Mouse (Mus musculus) CH12.LX (cell line): ENCODE measurements around the gene Pik3cb. TPM values are rescaled to one million over a fixed set of nuclear protein-coding genes. Genes with fewer than 3 reads are reported as not detected.

Experiments used
- DNase-seq: peaks from one replicate; pipeline ENCODE4 v3.0.0-alpha.2; 2013; ENCODE audit errors: extremely low read depth
- H3K27ac ChIP-seq: 2 replicates; pipeline ENCODE4 v1.5.1; 2012; ENCODE audit warnings: low read depth, mild to moderate bottlenecking, control low read depth, moderate library complexity; ENCODE audit not compliant: insufficient read depth
- H3K27me3 ChIP-seq: replicated peaks from 2 replicates; pipeline ENCODE3; 2012; ENCODE audit warnings: inconsistent platforms
- H3K36me3 ChIP-seq, 2 experiments: replicated peaks in 1 of 2; 2 replicates each; pipeline versions ENCODE3 to v1.6.1; 2012; ENCODE audit warnings: inconsistent platforms in 1 of 2, low read length in 1 of 2, mild to moderate bottlenecking in 1 of 2, mixed read lengths in 1 of 2, moderate library complexity in 1 of 2; ENCODE audit not compliant: control insufficient read depth in 1 of 2, insufficient read depth in 1 of 2
- H3K4me1 ChIP-seq, 2 experiments: 2 replicates each; pipeline ENCODE4 v1.6.1; 2012; ENCODE audit warnings: inconsistent platforms in 1 of 2, moderate library complexity in 1 of 2; ENCODE audit not compliant: insufficient read depth in 2 of 2, control insufficient read depth in 1 of 2
- H3K4me2 ChIP-seq: 2 replicates; pipeline ENCODE4 v1.6.1; 2012; ENCODE audit warnings: low read depth, mild to moderate bottlenecking, control low read depth; ENCODE audit not compliant: poor library complexity, insufficient read depth, severe bottlenecking
- H3K4me3 ChIP-seq, 3 experiments: fragments of 150-350 bp in 1 of 3; sonication (generic) in 1 of 3; replicated peaks in 1 of 3; 2 replicates each; pipeline versions ENCODE3 to v1.5.1; 2011 to 2012; ENCODE audit warnings: low read depth in 2 of 3, low read length in 2 of 3, mild to moderate bottlenecking in 2 of 3, moderate library complexity in 2 of 3, control low read depth in 1 of 3, improper control_type of control experiment in 1 of 3, inconsistent platforms in 1 of 3, mixed read lengths in 1 of 3; ENCODE audit not compliant: poor library complexity in 1 of 3
- H3K79me2 ChIP-seq: replicated peaks from 2 replicates; pipeline ENCODE4 v1.6.1; 2012; ENCODE audit warnings: mild to moderate bottlenecking, moderate library complexity; ENCODE audit not compliant: control insufficient read depth, poor library complexity, insufficient read depth, severe bottlenecking; ENCODE audit errors: extremely low read depth
- H3K9ac ChIP-seq: 2 replicates; pipeline ENCODE4 v1.6.1; 2012; ENCODE audit warnings: low read depth, mild to moderate bottlenecking, control low read depth, moderate library complexity; ENCODE audit not compliant: insufficient read depth
- H3K9me3 ChIP-seq: replicated peaks from 2 replicates; pipeline ENCODE3; 2012; ENCODE audit warnings: low read length, inconsistent platforms, mixed read lengths
- CHD2 ChIP-seq: IDR thresholded peaks from 2 replicates; pipeline ENCODE4 v1.6.1; 2011; ENCODE audit warnings: low read length, improper control_type of control experiment
- CTCF ChIP-seq, 2 experiments: IDR thresholded peaks in 1 of 2; conservative IDR thresholded peaks in 1 of 2; 2 replicates each; pipeline ENCODE4 v1.5.1; 2011 to 2012; ENCODE audit warnings: low read depth in 2 of 2, low read length in 2 of 2, improper control_type of control experiment in 1 of 2, inconsistent platforms in 1 of 2, mild to moderate bottlenecking in 1 of 2, moderate library complexity in 1 of 2
- E2F4 ChIP-seq: IDR thresholded peaks from 2 replicates; pipeline ENCODE4 v1.6.1; 2011; ENCODE audit warnings: low read depth, low read length, improper control_type of control experiment; ENCODE audit not compliant: insufficient replicate concordance
- ELF1 ChIP-seq: IDR thresholded peaks from 2 replicates; pipeline ENCODE4 v1.6.1; 2014; ENCODE audit warnings: low read depth, mild to moderate bottlenecking, inconsistent platforms, low read length, improper control_type of control experiment
- EP300 ChIP-seq: IDR thresholded peaks from 2 replicates; pipeline ENCODE4 v1.6.1; 2011; ENCODE audit warnings: low read length, improper control_type of control experiment
- ETS1 ChIP-seq: conservative IDR thresholded peaks from 2 replicates; pipeline ENCODE4 v1.6.1; 2012; ENCODE audit warnings: low read depth, mild to moderate bottlenecking, inconsistent platforms, low read length, improper control_type of control experiment, moderate library complexity
- GABPA ChIP-seq: IDR thresholded peaks from 2 replicates; pipeline ENCODE4 v1.6.1; 2012; ENCODE audit warnings: low read depth, low read length, improper control_type of control experiment, inconsistent platforms; ENCODE audit not compliant: insufficient replicate concordance
- IRF4 ChIP-seq: IDR thresholded peaks from 2 replicates; pipeline ENCODE4 v1.6.1; 2014; ENCODE audit warnings: low read depth, mild to moderate bottlenecking, inconsistent platforms, low read length, improper control_type of control experiment
- JUN ChIP-seq: IDR thresholded peaks from 2 replicates; pipeline ENCODE4 v1.6.1; 2011; ENCODE audit warnings: low read depth, mild to moderate bottlenecking, low read length, improper control_type of control experiment, moderate library complexity; ENCODE audit not compliant: insufficient read depth
- JUND ChIP-seq: conservative IDR thresholded peaks from 2 replicates; pipeline ENCODE4 v1.6.1; 2011; ENCODE audit warnings: low read depth, low read length, improper control_type of control experiment
- MAZ ChIP-seq: IDR thresholded peaks from 2 replicates; pipeline ENCODE4 v1.6.1; 2012; ENCODE audit warnings: low read depth, mild to moderate bottlenecking, inconsistent platforms, low read length, improper control_type of control experiment, moderate library complexity
- MEF2A ChIP-seq: IDR thresholded peaks from 2 replicates; pipeline ENCODE4 v1.6.1; 2014; ENCODE audit warnings: low read depth, mild to moderate bottlenecking, inconsistent platforms, low read length, improper control_type of control experiment, borderline replicate concordance
- MYC ChIP-seq: IDR thresholded peaks from 2 replicates; pipeline ENCODE4 v1.6.1; 2011; ENCODE audit warnings: low read depth, mild to moderate bottlenecking, improper control_type of control experiment, low read length
- NELFE ChIP-seq: IDR thresholded peaks from 2 replicates; pipeline ENCODE4 v1.6.1; 2011; ENCODE audit warnings: low read depth, low read length, improper control_type of control experiment
- NRF1 ChIP-seq: IDR thresholded peaks from 2 replicates; pipeline ENCODE4 v1.6.1; 2014; ENCODE audit warnings: low read depth, mild to moderate bottlenecking, inconsistent platforms, low read length, improper control_type of control experiment, moderate library complexity
- PAX5 ChIP-seq: IDR thresholded peaks from 2 replicates; pipeline ENCODE4 v1.6.1; 2012; ENCODE audit warnings: low read length, inconsistent platforms, mixed read lengths
- POLR2A ChIP-seq: IDR thresholded peaks from 2 replicates; pipeline ENCODE4 v1.6.1; 2011; ENCODE audit warnings: low read depth, mild to moderate bottlenecking, improper control_type of control experiment, low read length
- POLR2AphosphoS2 ChIP-seq: IDR thresholded peaks from 2 replicates; pipeline ENCODE4 v1.6.1; 2011; ENCODE audit warnings: low read depth, low read length, improper control_type of control experiment
- RAD21 ChIP-seq: IDR thresholded peaks from 2 replicates; pipeline ENCODE4 v1.6.1; 2011; ENCODE audit warnings: low read depth, mild to moderate bottlenecking, low read length, improper control_type of control experiment, moderate library complexity
- TBP ChIP-seq: conservative IDR thresholded peaks from 2 replicates; pipeline ENCODE4 v1.6.1; 2011; ENCODE audit warnings: low read depth, low read length, improper control_type of control experiment
- UBTF ChIP-seq: IDR thresholded peaks from 2 replicates; pipeline ENCODE4 v1.6.1; 2012; ENCODE audit warnings: low read depth, mild to moderate bottlenecking, inconsistent platforms, low read length, improper control_type of control experiment, moderate library complexity
- USF1 ChIP-seq: IDR thresholded peaks from 2 replicates; pipeline ENCODE4 v1.6.1; 2014; ENCODE audit warnings: low read depth, mild to moderate bottlenecking, inconsistent platforms, low read length, improper control_type of control experiment
- USF2 ChIP-seq: conservative IDR thresholded peaks from 2 replicates; pipeline ENCODE4 v1.6.1; 2011; ENCODE audit warnings: low read depth, low read length, improper control_type of control experiment
- ZC3H11A ChIP-seq: IDR thresholded peaks from 2 replicates; pipeline ENCODE4 v1.6.1; 2012; ENCODE audit warnings: low read depth, mild to moderate bottlenecking, inconsistent platforms, low read length, improper control_type of control experiment
- dilution Hi-C: fragments of 300-500 bp; cut with MboI; formaldehyde crosslinking; loops from 2 replicates; pipeline ENCODE4 v1.14.3; 2020; ENCODE audit warnings: low sequenced_read_pairs; ENCODE audit not compliant: extremely low pct_unique_long_range_greater_than_20kb, extremely low pct_ligation_motif_present
- in situ Hi-C: fragments of 300-500 bp; cut with MboI; formaldehyde crosslinking; loops from 3 replicates; pipeline ENCODE4 v1.14.3; 2019; ENCODE audit warnings: low sequenced_read_pairs, low pct_ligation_motif_present, low pct_unique_long_range_greater_than_20kb, mixed read lengths
- polyA plus RNA-seq: library from polyadenylated mRNA; unstranded; fragments of >175 nt; gene quantifications from 2 replicates; pipeline ENCODE4 v1.2.1, GENCODE M21; 2012; ENCODE audit warnings: low read depth; ENCODE audit not compliant: insufficient read length
- total RNA-seq, 2 experiments: library from RNA; depleted of rRNA; stranded (reverse); fragments of 300-350 nt in 1 of 2; fragments of >200 nt in 1 of 2; gene quantifications; 2 replicates each; pipeline ENCODE4 v1.2.3; 2012 to 2014

Gene Pik3cb
- total and polyA plus RNA-seq, 3 experiments, result 1.0 to 3.2 (median 1.0) TPM

DNA sequence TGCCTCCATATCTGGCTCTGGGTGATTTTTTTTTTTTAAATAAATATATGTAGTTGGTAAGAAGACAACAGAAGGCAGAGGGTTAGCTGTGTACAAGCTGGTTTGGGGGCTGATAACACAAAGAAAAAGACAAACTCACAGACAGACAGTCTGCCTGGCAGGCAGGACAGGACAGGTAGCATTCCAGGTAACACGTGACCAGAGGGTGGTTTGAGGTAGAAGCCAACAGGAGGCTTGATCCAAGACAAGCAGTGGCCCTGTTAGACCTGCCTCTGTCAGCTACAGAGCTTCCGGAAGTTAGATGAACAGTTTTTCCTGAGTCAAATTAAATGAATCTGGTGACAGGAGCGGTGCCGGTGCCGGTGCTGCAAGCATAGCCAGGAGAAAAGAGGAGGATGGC, 26.5 kb upstream of the Pik3cb start:
- no peaks in the 10 kb centered on the region for H3K36me3 ChIP-seq
- in situ Hi-C loops, result no loop called here

GRCm38 (mm10) chr9:99165956-99166355, 25.5 kb upstream of the Pik3cb start:
- TF ChIP-seq E2F4 (no peak), CHD2 (no peak), ELF1 (no peak), CTCF (conservative IDR thresholded peaks at IDR 0.05 in 1 of 2, IDR thresholded peaks at IDR 0.05 in 1 of 2; ENCODE audit: low read depth in 2 of 2, low read length in 2 of 2) (no peak), RAD21 (no peak), NELFE (no peak), PAX5 (no peak), GABPA (no peak), MEF2A (no peak), JUND (no peak), USF2 (no peak), MYC (no peak), POLR2A (no peak), ZC3H11A (no peak), ETS1 (no peak), IRF4 (no peak), MAZ (no peak)
- dilution Hi-C loops, result no loop called here
- H3K27me3 ChIP-seq, result no peaks in the 10 kb centered on the region
- no peaks in the 10 kb centered on the region for H3K9me3 ChIP-seq
- no peak overlapping the region for H3K27ac ChIP-seq
- DNase-seq, result no peak
- in situ Hi-C loops, result no loop called here
- H3K4me3 ChIP-seq, result no peak overlapping the region
- H3K9ac ChIP-seq, result no peak overlapping the region
- no peak overlapping the region for H3K4me2 ChIP-seq
- H3K4me1 ChIP-seq, result peaks cover 13 to 33% of the 10 kb centered on the region in 2 experiments
- H3K79me2 ChIP-seq, result no peaks in the 10 kb centered on the region
- H3K36me3 ChIP-seq, result no peaks in the 10 kb centered on the region

More for the DNA sequence above, 26.5 kb upstream of the Pik3cb start:
- no peaks in the 10 kb centered on the region for H3K79me2 ChIP-seq
- H3K9ac ChIP-seq, result no peak overlapping the region
- TF ChIP-seq POLR2AphosphoS2, result no peak
- no peak for TF ChIP-seq POLR2A
- no peak for TF ChIP-seq MAZ
- TF ChIP-seq RAD21, result no peak
- TF ChIP-seq NRF1, result no peak
- TF ChIP-seq USF1, result no peak
- no peak for TF ChIP-seq UBTF
- no peak for TF ChIP-seq EP300
- TF ChIP-seq ELF1, result no peak
- no peak for TF ChIP-seq PAX5
- TF ChIP-seq JUN, result no peak
- no peak for TF ChIP-seq JUND
- no peak for TF ChIP-seq TBP
- TF ChIP-seq USF2, result no peak
- TF ChIP-seq, all 38 proteins: peak for 0
- peaks cover 13 to 26% of the 10 kb centered on the region in 2 experiments for H3K4me1 ChIP-seq
- H3K4me3 ChIP-seq, result no peak overlapping the region
- H3K27ac ChIP-seq, result no peak overlapping the region
- dilution Hi-C loops, result no loop called here
- DNase-seq, result no peak
- H3K4me2 ChIP-seq, result no peak overlapping the region
- H3K9me3 ChIP-seq, result no peaks in the 10 kb centered on the region
- no peaks in the 10 kb centered on the region for H3K27me3 ChIP-seq
